Mouse (Mus musculus): ENCODE data around the gene Rims3. TPM values are rescaled to one million over a fixed set of nuclear protein-coding genes. Genes with fewer than 3 reads are reported as not detected.
A peak's percentile ranks its signal among the peaks of the same experiment; 100 is the strongest.

Rims3 gene
- polyA plus RNA-seq, 1 experiment from 2014 or later, result 0.87 TPM

- H3K9ac ChIP-seq, result peak within 1 kb of the TSS; percentile 89
- peaks cover 31% of the 10 kb centered on the region for H3K36me3 ChIP-seq
- H3K4me2 ChIP-seq, result peak within 1 kb of the TSS; percentile 70
- peak within 1 kb of the TSS; percentile 92 for H3K27ac ChIP-seq
- peaks cover 6% of the 10 kb centered on the region; the same call in 1 of the 2 replicates for H3K4me1 ChIP-seq
- peaks cover 27% of the 10 kb centered on the region for H3K9me3 ChIP-seq
- peak within 1 kb of the TSS; percentile 69 for H3K4me3 ChIP-seq
- ATAC-seq (ENCODE audit: insufficient number of reproducible peaks, insufficient read depth, low FRiP score, low TSS enrichment, low read depth), result peak; percentile 98
- WGBS, result under 1% methylated on average over 33 of the region's 33 CpGs
- H3K27me3 ChIP-seq, result no peaks in the 10 kb centered on the region
Observed at GRCm38 (mm10) chr4:120924554-120925299, 70.1 kb downstream of the Rims3 start, which contains the start of gene Exo5. Exo5 (minus strand) TSS chr4:120925017.

DNA sequence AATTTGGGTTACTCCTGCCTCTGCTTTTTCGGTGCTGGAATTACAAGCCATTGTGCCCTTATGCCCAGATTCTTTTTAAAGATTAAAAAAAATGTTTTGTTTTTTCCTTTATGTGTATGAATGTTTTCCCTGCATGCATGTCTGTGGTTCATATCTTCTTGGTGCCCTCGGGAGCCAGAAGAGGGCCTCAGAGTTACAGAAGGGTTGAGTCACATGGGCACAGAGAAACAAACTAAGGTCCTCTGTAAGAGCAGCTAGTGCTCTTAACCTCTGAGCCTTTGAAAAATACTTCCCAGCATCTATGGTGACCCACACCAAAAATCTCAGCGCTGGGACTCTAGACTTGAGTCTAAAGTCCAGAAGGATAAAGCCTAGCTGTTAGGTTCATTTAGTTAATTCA lies 70.8 kb downstream of the Rims3 start:
- ATAC-seq (ENCODE audit: insufficient number of reproducible peaks, insufficient read depth, low FRiP score, low TSS enrichment, low read depth), result no peak
- H3K9ac ChIP-seq, result peak overlapping the region; percentile 89
- peak overlapping the region; percentile 70 for H3K4me2 ChIP-seq

GRCm38 (mm10) chr4:120928686-120929085 lies 74.1 kb downstream of the Rims3 start:
- H3K4me2 ChIP-seq, result no peak overlapping the region
- H3K36me3 ChIP-seq, result peaks cover 11% of the 10 kb centered on the region
- H3K27me3 ChIP-seq, result no peaks in the 10 kb centered on the region
- no peak for ATAC-seq (ENCODE audit: insufficient number of reproducible peaks, insufficient read depth, low FRiP score, low TSS enrichment, low read depth)
- WGBS, result 79% methylated on average over 3 of the region's 3 CpGs
- H3K9ac ChIP-seq, result no peak overlapping the region
- no peak overlapping the region for H3K4me3 ChIP-seq
- no peak overlapping the region for H3K27ac ChIP-seq
- H3K4me1 ChIP-seq, result peaks cover 6% of the 10 kb centered on the region; the same call in 1 of the 2 replicates
- H3K9me3 ChIP-seq, result no peaks in the 10 kb centered on the region

More for the DNA sequence above, 70.8 kb downstream of the Rims3 start:
- H3K4me3 ChIP-seq, result peak overlapping the region; percentile 69
- peaks cover 27% of the 10 kb centered on the region for H3K36me3 ChIP-seq
- peaks cover 22% of the 10 kb centered on the region for H3K9me3 ChIP-seq
- peaks cover 6% of the 10 kb centered on the region; the same call in 1 of the 2 replicates for H3K4me1 ChIP-seq
- H3K27me3 ChIP-seq, result no peaks in the 10 kb centered on the region
- 21% methylated on average over 3 of the region's 3 CpGs for WGBS
- H3K27ac ChIP-seq, result peak overlapping the region; percentile 92

DNA sequence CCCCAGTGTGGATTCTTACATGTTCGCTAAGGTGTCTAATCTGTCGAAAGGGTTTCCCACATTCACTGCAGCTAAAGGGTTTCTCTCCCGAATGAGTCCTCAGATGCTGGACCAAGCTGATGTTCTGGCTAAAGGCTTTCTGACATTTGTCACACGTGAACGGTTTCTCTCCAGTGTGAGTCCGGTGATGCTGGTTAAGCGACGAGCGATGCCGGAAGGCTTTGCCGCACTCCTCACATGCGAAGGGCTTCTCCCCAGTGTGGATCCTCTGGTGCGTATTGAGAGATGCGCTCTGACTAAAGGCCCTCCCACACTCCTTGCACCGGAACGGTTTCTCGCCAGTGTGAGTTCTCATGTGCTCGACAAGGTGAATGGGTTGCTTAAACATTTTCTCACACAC lies 76.1 kb downstream of the Rims3 start:
- Histone ChIP-seq H3K4me2 (no peak overlapping the region), H3K27ac (no peak overlapping the region), H3K9me3 (no peaks in the 10 kb centered on the region), H3K4me3 (no peak overlapping the region), H3K9ac (no peak overlapping the region), H3K4me1 (no peaks in the 10 kb centered on the region), H3K36me3 (peaks cover 16% of the 10 kb centered on the region), H3K27me3 (no peaks in the 10 kb centered on the region)
- no peak for ATAC-seq (ENCODE audit: insufficient number of reproducible peaks, insufficient read depth, low FRiP score, low TSS enrichment, low read depth)
- 95% methylated on average over 18 of the region's 18 CpGs for WGBS

- WGBS, result 87% methylated on average over 3 of the region's 3 CpGs
- H3K4me1 ChIP-seq, result no peaks in the 10 kb centered on the region
- H3K4me3 ChIP-seq, result no peak overlapping the region
- no peak for ATAC-seq (ENCODE audit: insufficient number of reproducible peaks, insufficient read depth, low FRiP score, low TSS enrichment, low read depth)
- no peak overlapping the region for H3K9ac ChIP-seq
- H3K4me2 ChIP-seq, result no peak overlapping the region
- H3K36me3 ChIP-seq, result peaks cover 16% of the 10 kb centered on the region
- H3K27me3 ChIP-seq, result no peaks in the 10 kb centered on the region
- no peaks in the 10 kb centered on the region for H3K9me3 ChIP-seq
- no peak overlapping the region for H3K27ac ChIP-seq
Observed at GRCm38 (mm10) chr4:120935006-120935405, 80.4 kb downstream of the Rims3 start.

Small RNAs within 50 kb of the gene (microRNA-seq; reads per million reads assigned to microRNA genes)
- not detected for gene Gm23936

Other genes with a start within 250 kb of the Rims3 start
- 1.3 and 2.7 TPM in 2 replicates for gene Cited4, start 188.2 kb upstream of the Rims3 start, polyA plus RNA-seq (2015; fragmentation: Nextera tagmentation; extraction: Ambion mirVana)
- gene Kcnq4, start 106.2 kb upstream of the Rims3 start, polyA plus RNA-seq (2015; fragmentation: Nextera tagmentation; extraction: Ambion mirVana), result 7.2 and 7.8 TPM in 2 replicates
- 99.4 and 106 TPM in 2 replicates for gene Nfyc, start 23.2 kb upstream of the Rims3 start, polyA plus RNA-seq (2015; fragmentation: Nextera tagmentation; extraction: Ambion mirVana)
- gene Exo5, start 70.2 kb downstream of the Rims3 start, polyA plus RNA-seq (2015; fragmentation: Nextera tagmentation; extraction: Ambion mirVana), result 33.9 and 35.7 TPM in 2 replicates
- 10.0 and 10.9 TPM in 2 replicates for gene Zfp69, start 96.9 kb downstream of the Rims3 start, polyA plus RNA-seq (2015; fragmentation: Nextera tagmentation; extraction: Ambion mirVana)
- gene Smap2, start 162.4 kb downstream of the Rims3 start, polyA plus RNA-seq (2015; fragmentation: Nextera tagmentation; extraction: Ambion mirVana), result 13.7 and 13.9 TPM in 2 replicates
- 56.1 and 57.5 TPM in 2 replicates for gene Col9a2, start 184.6 kb downstream of the Rims3 start, polyA plus RNA-seq (2015; fragmentation: Nextera tagmentation; extraction: Ambion mirVana)
- 22.0 and 27.0 TPM in 2 replicates for gene Zmpste24, start 243.4 kb downstream of the Rims3 start, polyA plus RNA-seq (2015; fragmentation: Nextera tagmentation; extraction: Ambion mirVana)

Measured in embryonic facial prominence, embryonic 13.5 days (tissue).